33 mouse cellular contexts compared by ENCODE assay signal in the genomic region with DNA sequence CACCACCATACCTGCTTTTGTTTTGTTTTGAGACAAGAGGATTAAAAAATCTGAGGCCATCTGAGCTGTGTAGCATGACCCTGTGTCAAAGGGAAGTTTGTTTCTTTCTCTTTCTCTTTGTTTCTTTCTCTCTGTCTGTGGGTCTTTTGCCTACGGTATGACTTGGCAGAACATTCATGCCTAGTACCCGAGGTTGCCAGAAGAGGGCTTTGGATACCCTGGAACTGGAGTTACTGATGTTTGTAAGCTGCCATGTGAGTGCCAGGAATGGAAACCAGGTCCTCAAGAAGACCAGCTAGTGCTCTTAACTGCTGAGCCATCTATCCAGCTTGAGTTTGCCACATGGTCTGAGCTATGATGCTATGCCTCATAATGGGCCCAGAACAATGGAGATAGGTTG. TPM values are rescaled to one million over a fixed set of nuclear protein-coding genes. Genes with fewer than 3 reads are reported as not detected.
DNase-seq lines count a peak whose midpoint lies in the region; ATAC-seq and TF ChIP-seq lines count a peak whose summit lies in the region.
"Had no signal": no experiment of that assay in that cellular context is flagged by ENCODE, and none has a peak within 500 bp of the region (broad histone marks: within the 10 kb centered on the region; RNA-seq: fewer than 3 reads in every experiment).

No protein-coding gene starts in this region.

- no peak overlapping the region for H3K4me3 ChIP-seq in intestine, postnatal 0 days (ENCODE audit: low read depth, low read length)
- H3K4me3 ChIP-seq in intestine, embryonic 16.5 days (ENCODE audit: low read length), result no peak overlapping the region
- no peak overlapping the region for H3K4me3 ChIP-seq in MEL (ENCODE audit: control insufficient read depth in 1 of 2, insufficient read depth in 1 of 2, low read depth in 2 of 2, low read length in 2 of 2)
- H3K4me3 ChIP-seq: embryonic facial prominence, embryonic 12.5 days; forebrain, embryonic 15.5 days; heart, adult 2 months; heart, embryonic 13.5 days; hindbrain, embryonic 10.5 days; kidney, embryonic 15.5 days; limb, embryonic 12.5 days; liver, embryonic 15.5 days; lung, embryonic 15.5 days; neural tube, embryonic 15.5 days had no signal

- H3K36me3 ChIP-seq in intestine, postnatal 0 days (ENCODE audit: control insufficient read depth, insufficient read depth), result no peaks in the 10 kb centered on the region
- no peaks in the 10 kb centered on the region for H3K36me3 ChIP-seq in intestine, embryonic 16.5 days (ENCODE audit: control insufficient read depth, insufficient read depth, low read length)
- peaks cover 0 to 2% of the 10 kb centered on the region in 2 experiments; a peak in 1 of 4 replicates for H3K36me3 ChIP-seq in MEL (ENCODE audit: control insufficient read depth in 1 of 2, insufficient read depth in 2 of 2, low read length in 2 of 2)
- no peaks in the 10 kb centered on the region for H3K36me3 ChIP-seq in splenic B cell, adult 2 months (ENCODE audit: control insufficient read depth, insufficient read depth, low read length, poor library complexity, severe bottlenecking)
- H3K36me3 ChIP-seq: embryonic facial prominence, embryonic 12.5 days; forebrain, embryonic 15.5 days; heart, embryonic 13.5 days; hindbrain, embryonic 10.5 days; kidney, embryonic 15.5 days; limb, embryonic 12.5 days; liver, embryonic 15.5 days; lung, embryonic 15.5 days; neural tube, embryonic 15.5 days had no signal

- H3K4me1 ChIP-seq in intestine, postnatal 0 days (replicated peaks; ENCODE audit: control insufficient read depth, insufficient read depth, low read length), result no peaks in the 10 kb centered on the region
- no peaks in the 10 kb centered on the region for H3K4me1 ChIP-seq in intestine, embryonic 16.5 days (ENCODE audit: control insufficient read depth, insufficient read depth, low read length)
- H3K4me1 ChIP-seq in MEL (ENCODE audit: control insufficient read depth in 1 of 2, insufficient read depth in 2 of 2, low read length in 2 of 2), result peaks cover 0 to 3% of the 10 kb centered on the region in 2 experiments; a peak in 2 of 4 replicates
- H3K4me1 ChIP-seq: embryonic facial prominence, embryonic 12.5 days; limb, embryonic 12.5 days had no signal

- no peak for TF ChIP-seq POLR2A in MEL (IDR thresholded peaks at IDR 0.05; ENCODE audit: control insufficient read depth in 1 of 2, insufficient read depth in 1 of 2, low read depth in 1 of 2, low read length in 2 of 2, poor library complexity in 1 of 2)

- no peaks in the 10 kb centered on the region for H3K9me3 ChIP-seq in intestine, postnatal 0 days (ENCODE audit: control insufficient read depth)
- no peaks in the 10 kb centered on the region for H3K9me3 ChIP-seq in intestine, embryonic 16.5 days (ENCODE audit: control insufficient read depth, low read length)
- H3K9me3 ChIP-seq in MEL (replicated peaks; ENCODE audit: insufficient read depth, low read length), result no peaks in the 10 kb centered on the region
- H3K9me3 ChIP-seq: embryonic facial prominence, embryonic 12.5 days; forebrain, embryonic 15.5 days; heart, embryonic 13.5 days; hindbrain, embryonic 10.5 days; kidney, embryonic 15.5 days; limb, embryonic 12.5 days; liver, embryonic 15.5 days; lung, embryonic 15.5 days; neural tube, embryonic 15.5 days had no signal

- TF ChIP-seq EP300 in MEL (IDR thresholded peaks at IDR 0.05; ENCODE audit: low read depth in 1 of 2, low read length in 2 of 2), result no peak

- no peak overlapping the region for H3K4me2 ChIP-seq in intestine, postnatal 0 days (replicated peaks; ENCODE audit: low read depth)
- no peak overlapping the region for H3K4me2 ChIP-seq in intestine, embryonic 16.5 days (ENCODE audit: low read depth, low read length)
- H3K4me2 ChIP-seq: embryonic facial prominence, embryonic 12.5 days; forebrain, embryonic 15.5 days; heart, embryonic 13.5 days; kidney, embryonic 15.5 days; limb, embryonic 12.5 days; liver, embryonic 15.5 days; lung, embryonic 15.5 days; neural tube, embryonic 15.5 days had no signal

- H3K27me3 ChIP-seq in intestine, postnatal 0 days (replicated peaks; ENCODE audit: control insufficient read depth, insufficient read depth, low read length), result no peaks in the 10 kb centered on the region
- no peaks in the 10 kb centered on the region for H3K27me3 ChIP-seq in intestine, embryonic 16.5 days (replicated peaks; ENCODE audit: control insufficient read depth, insufficient read depth, low read length)
- H3K27me3 ChIP-seq in MEL (ENCODE audit: control insufficient read depth in 1 of 2, insufficient read depth in 2 of 2, low read length in 2 of 2), result no peaks in the 10 kb centered on the region
- no peaks in the 10 kb centered on the region for H3K27me3 ChIP-seq in splenic B cell, adult 2 months (ENCODE audit: control insufficient read depth, insufficient read depth, low read length, poor library complexity, severe bottlenecking)
- H3K27me3 ChIP-seq: embryonic facial prominence, embryonic 12.5 days; forebrain, embryonic 15.5 days; heart, embryonic 13.5 days; kidney, embryonic 15.5 days; limb, embryonic 12.5 days; liver, embryonic 15.5 days; lung, embryonic 15.5 days; neural tube, embryonic 15.5 days had no signal

- 42% methylated on average over 2 of the region's 2 CpGs for WGBS in intestine, postnatal 0 days
- 44% methylated on average over 2 of the region's 2 CpGs for WGBS in intestine, embryonic 16.5 days

- no peak overlapping the region for H3K27ac ChIP-seq in intestine, postnatal 0 days (ENCODE audit: low read depth, low read length)
- no peak overlapping the region for H3K27ac ChIP-seq in intestine, embryonic 16.5 days (ENCODE audit: low read length)
- H3K27ac ChIP-seq in MEL (ENCODE audit: control insufficient read depth, low read depth, low read length), result no peak overlapping the region
- H3K27ac ChIP-seq: embryonic facial prominence, embryonic 12.5 days; forebrain, embryonic 15.5 days; heart, adult 2 months; heart, embryonic 13.5 days; hindbrain, embryonic 10.5 days; kidney, embryonic 15.5 days; limb, embryonic 12.5 days; liver, embryonic 15.5 days; lung, embryonic 15.5 days; neural tube, embryonic 15.5 days had no signal

- DNase-seq in 3T3-L1 (ENCODE audit: low read depth, low spot score) (peak; percentile 35), MEL (ENCODE audit: low read depth, low spot score) (peak; percentile 65)
- peak; percentile 38 for DNase-seq in splenic B cell, adult 2 months (ENCODE audit: low read depth, low spot score)
- no peak for DNase-seq in kidney, adult 8-10 months
- DNase-seq in cerebellum, adult 11 months, result no peak
- DNase-seq: adrenal gland, postnatal 10 days; cerebellum, postnatal 36 days; embryo, embryonic 11 days; heart, adult 2 months; heart, postnatal 10 days; kidney, adult 11 months; kidney, postnatal 36 days; layer of hippocampus, postnatal 36 days; lung, postnatal 36 days; midbrain, embryonic 14.5 days; retina, postnatal 1 day; right cerebral cortex, postnatal 14 days; thymus, adult 18-20 months; thymus, postnatal 25 days had no signal

- TF ChIP-seq RAD21 in MEL (IDR thresholded peaks at IDR 0.05; ENCODE audit: low read depth, low read length), result no peak

- no peak overlapping the region for H3K9ac ChIP-seq in intestine, postnatal 0 days (ENCODE audit: low read depth, low read length)
- H3K9ac ChIP-seq in intestine, embryonic 16.5 days (ENCODE audit: low read depth, low read length), result no peak overlapping the region
- H3K9ac ChIP-seq in MEL (ENCODE audit: control insufficient read depth, low read depth, low read length, poor library complexity, severe bottlenecking), result no peak overlapping the region
- H3K9ac ChIP-seq: embryonic facial prominence, embryonic 12.5 days; forebrain, embryonic 15.5 days; heart, embryonic 13.5 days; kidney, embryonic 15.5 days; limb, embryonic 12.5 days; liver, embryonic 15.5 days; lung, embryonic 15.5 days; neural tube, embryonic 15.5 days had no signal

- H3K79me2 ChIP-seq in MEL (ENCODE audit: control insufficient read depth, insufficient read depth, low read length, poor library complexity), result peaks cover 4% of the 10 kb centered on the region

- ATAC-seq in intestine, postnatal 0 days, result no peak
- no peak for ATAC-seq in intestine, embryonic 16.5 days
- ATAC-seq: forebrain, embryonic 15.5 days; hindbrain, embryonic 16.5 days had no signal

- TF ChIP-seq CTCF in intestine, postnatal 0 days (IDR thresholded peaks at IDR 0.05; ENCODE audit: low read depth), result peak; percentile 19; the same call in 1 of the 2 replicates
- TF ChIP-seq CTCF in MEL (IDR thresholded peaks at IDR 0.05 in 2 of 3, conservative IDR thresholded peaks at IDR 0.05 in 1 of 3; ENCODE audit: control insufficient read depth in 1 of 3, insufficient read depth in 1 of 3, low read depth in 2 of 3, low read length in 3 of 3, poor library complexity in 1 of 3, severe bottlenecking in 1 of 3), result peak in 2 of 3 experiments; percentile 28; a peak in 4 of 6 replicates

RNA-seq across cellular contexts. Expression of gene Calm3, which starts 4.4 kb away (rescaled TPM):
- polyA plus RNA-seq in intestine, postnatal 0 days (2015; fragmentation: Nextera tagmentation; extraction: Ambion mirVana), result 236 and 241 TPM in 2 replicates
- 163 and 171 TPM in 2 replicates for polyA plus RNA-seq in intestine, embryonic 16.5 days (2015; fragmentation: Nextera tagmentation; extraction: Ambion mirVana)
- 450 and 482 TPM in 2 replicates for total RNA-seq in MEL (2012; rRNA removed)
- 1,000 to 10,000 TPM in 1 of 2 experiments, 100 to 1,000 TPM in 1; 515 to 1,030 TPM for polyA plus RNA-seq in MEL (2012; ENCODE audit: insufficient read depth in 1 of 2, insufficient read length in 2 of 2, low read depth in 1 of 2, low replicate concordance in 2 of 2, missing spikeins in 1 of 2)

RNA-seq across cellular contexts. Expression of gene Pnmal2, which starts 16.1 kb away (rescaled TPM):
- 3.3 and 3.6 TPM in 2 replicates for polyA plus RNA-seq in intestine, postnatal 0 days (2015; fragmentation: Nextera tagmentation; extraction: Ambion mirVana)
- 4.9 and 5.4 TPM in 2 replicates for polyA plus RNA-seq in intestine, embryonic 16.5 days (2015; fragmentation: Nextera tagmentation; extraction: Ambion mirVana)
- not detected in 2 replicates for total RNA-seq in MEL (2012; rRNA removed)
- polyA plus RNA-seq in MEL (2012; ENCODE audit: insufficient read depth in 1 of 2, insufficient read length in 2 of 2, low read depth in 1 of 2, low replicate concordance in 2 of 2, missing spikeins in 1 of 2), result under 1 TPM in 1 of 2 experiments, not detected in 1; 0.07 TPM
- total RNA-seq: megakaryocyte-erythroid progenitor cell, adult 5-6 weeks had no signal

RNA-seq across cellular contexts. Expression of gene Ptgir, which starts 22.1 kb away (rescaled TPM):
- 1.7 and 1.8 TPM in 2 replicates for polyA plus RNA-seq in intestine, postnatal 0 days (2015; fragmentation: Nextera tagmentation; extraction: Ambion mirVana)
- 2.5 and 3.2 TPM in 2 replicates for polyA plus RNA-seq in intestine, embryonic 16.5 days (2015; fragmentation: Nextera tagmentation; extraction: Ambion mirVana)
- total RNA-seq in MEL (2012; rRNA removed), result 19.6 and 22.8 TPM in 2 replicates
- polyA plus RNA-seq in MEL (2012; ENCODE audit: insufficient read depth in 1 of 2, insufficient read length in 2 of 2, low read depth in 1 of 2, low replicate concordance in 2 of 2, missing spikeins in 1 of 2), result 10 to 100 TPM in 1 of 2 experiments, not detected in 1; 23.7 TPM
- total RNA-seq: layer of hippocampus, postnatal 36 days; megakaryocyte-erythroid progenitor cell, adult 5-6 weeks had no signal

RNA-seq across cellular contexts. Expression of gene Pnmal1, which starts 31.1 kb away (rescaled TPM):
- 2.0 and 2.2 TPM in 2 replicates for polyA plus RNA-seq in intestine, postnatal 0 days (2015; fragmentation: Nextera tagmentation; extraction: Ambion mirVana)
- polyA plus RNA-seq in intestine, embryonic 16.5 days (2015; fragmentation: Nextera tagmentation; extraction: Ambion mirVana), result 2.7 and 2.9 TPM in 2 replicates
- total RNA-seq in MEL (2012; rRNA removed), result 0.19 and 0.23 TPM in 2 replicates
- polyA plus RNA-seq in MEL (2012; ENCODE audit: insufficient read depth in 1 of 2, insufficient read length in 2 of 2, low read depth in 1 of 2, low replicate concordance in 2 of 2, missing spikeins in 1 of 2), result under 1 TPM in 1 of 2 experiments, not detected in 1; 0.53 TPM
- total RNA-seq: heart, postnatal 10 days; liver, adult 2 months; megakaryocyte-erythroid progenitor cell, adult 5-6 weeks had no signal
- polyA plus RNA-seq: liver, adult 2 months had no signal

RNA-seq across cellular contexts. Expression of gene Gng8, which starts 36.8 kb away (rescaled TPM):
- polyA plus RNA-seq in intestine, postnatal 0 days (2015; fragmentation: Nextera tagmentation; extraction: Ambion mirVana), result 4.7 and 5.3 TPM in 2 replicates
- 7.8 and 9.2 TPM in 2 replicates for polyA plus RNA-seq in intestine, embryonic 16.5 days (2015; fragmentation: Nextera tagmentation; extraction: Ambion mirVana)
- total RNA-seq in MEL (2012; rRNA removed), result 0.39 TPM in 1 of 2 replicates, not detected in the other
- 1 to 10 TPM in 1 of 2 experiments, not detected in 1; 2.2 TPM for polyA plus RNA-seq in MEL (2012; ENCODE audit: insufficient read depth in 1 of 2, insufficient read length in 2 of 2, low read depth in 1 of 2, low replicate concordance in 2 of 2, missing spikeins in 1 of 2)
- total RNA-seq: liver, adult 2 months; megakaryocyte-erythroid progenitor cell, adult 5-6 weeks had no signal

Comparison
In these comparisons a context has a peak if more than half of its experiments do, and no peak if none do; other contexts are left out.
1. DNase-seq: peak in 3T3-L1 (single experiment), MEL (single experiment) and splenic B cell, adult 2 months (single experiment); none in kidney, adult 8-10 months (0 of 2) and cerebellum, adult 11 months (single experiment).